In genomic region chr13:52183635-52184034, GRCm38 (mm10) we compare ENCODE assay signal across 15 mouse cellular contexts.
"Had no signal": no experiment of that assay in that cellular context is flagged by ENCODE, and none has a peak within 500 bp of the region (broad histone marks: within the 10 kb centered on the region; RNA-seq: fewer than 3 reads in every experiment).

No protein-coding gene starts in this region.

- H3K9me3 ChIP-seq: lung, embryonic 15.5 days; midbrain, embryonic 10.5 days; midbrain, embryonic 12.5 days; midbrain, embryonic 15.5 days; neural tube, embryonic 12.5 days; stomach, embryonic 15.5 days had no signal

- H3K4me3 ChIP-seq: lung, embryonic 15.5 days; midbrain, embryonic 10.5 days; midbrain, embryonic 12.5 days; midbrain, embryonic 15.5 days; neural tube, embryonic 12.5 days; stomach, embryonic 15.5 days had no signal

- H3K27ac ChIP-seq: lung, embryonic 15.5 days; macrophage; midbrain, embryonic 10.5 days; midbrain, embryonic 12.5 days; midbrain, embryonic 15.5 days; neural tube, embryonic 12.5 days; stomach, embryonic 15.5 days; stomach, postnatal 0 days had no signal

- DNase-seq: lung, adult 2 months; lung, postnatal 14 days; lung, postnatal 36 days; right cerebral cortex, postnatal 14 days; thymus, adult 2 months; thymus, postnatal 36 days had no signal

- ATAC-seq: lung, postnatal 0 days; midbrain, embryonic 15.5 days had no signal

- H3K27me3 ChIP-seq: lung, embryonic 15.5 days; midbrain, embryonic 15.5 days; neural tube, embryonic 12.5 days; stomach, embryonic 15.5 days had no signal

- H3K36me3 ChIP-seq: lung, embryonic 15.5 days; midbrain, embryonic 10.5 days; midbrain, embryonic 12.5 days; midbrain, embryonic 15.5 days; neural tube, embryonic 12.5 days; stomach, embryonic 15.5 days had no signal

- H3K9ac ChIP-seq: lung, embryonic 15.5 days; midbrain, embryonic 12.5 days; midbrain, embryonic 15.5 days; neural tube, embryonic 12.5 days; stomach, embryonic 15.5 days had no signal

- H3K4me1 ChIP-seq: lung, embryonic 15.5 days; midbrain, embryonic 12.5 days; midbrain, embryonic 15.5 days; stomach, embryonic 15.5 days had no signal

- H3K4me2 ChIP-seq: lung, embryonic 15.5 days; midbrain, embryonic 12.5 days; midbrain, embryonic 15.5 days; neural tube, embryonic 12.5 days; stomach, embryonic 15.5 days had no signal
